Mouse (Mus musculus) testis, adult 2 months (tissue): ENCODE data around the gene Krt33b. TPM values are rescaled to one million over a fixed set of nuclear protein-coding genes. Genes with fewer than 3 reads are reported as not detected.

Experiments
- H3K27ac ChIP-seq: fragments of 200-500 bp; 2 replicates; pipeline ENCODE4 v1.5.1; 2012; ENCODE audit warnings: low read depth, low read length; ENCODE audit not compliant: control insufficient read depth, insufficient read depth
- H3K27me3 ChIP-seq: fragments of 200-500 bp; 2 replicates; pipeline ENCODE4 v1.6.1; 2012; ENCODE audit warnings: mild to moderate bottlenecking, low read length, moderate library complexity; ENCODE audit not compliant: control insufficient read depth, insufficient read depth
- H3K36me3 ChIP-seq: fragments of 200-500 bp; 2 replicates; pipeline ENCODE4 v1.6.1; 2012; ENCODE audit warnings: mild to moderate bottlenecking, low read length; ENCODE audit not compliant: control insufficient read depth, insufficient read depth
- H3K4me1 ChIP-seq: fragments of 200-500 bp; 2 replicates; pipeline ENCODE4 v1.6.1; 2012; ENCODE audit warnings: low read length; ENCODE audit not compliant: control insufficient read depth, insufficient read depth
- H3K4me3 ChIP-seq: fragments of 200-500 bp; 2 replicates; pipeline ENCODE4 v1.5.1; 2012; ENCODE audit warnings: low read depth, mild to moderate bottlenecking, low read length, moderate library complexity, mixed read lengths; ENCODE audit not compliant: control insufficient read depth
- CTCF ChIP-seq: fragments of 200-500 bp; IDR thresholded peaks from 2 replicates; pipeline ENCODE4 v1.5.1; 2012; ENCODE audit warnings: low read depth, mild to moderate bottlenecking, inconsistent platforms, low read length, moderate library complexity; ENCODE audit not compliant: control insufficient read depth, insufficient read depth, insufficient replicate concordance
- POLR2A ChIP-seq: fragments of 200-500 bp; IDR thresholded peaks from 2 replicates; pipeline ENCODE4 v1.6.1; 2012; ENCODE audit warnings: low read depth, mild to moderate bottlenecking, inconsistent platforms, low read length, moderate library complexity; ENCODE audit not compliant: control insufficient read depth
- polyA plus RNA-seq: library from polyadenylated mRNA; depleted of rRNA; stranded (reverse); fragments of >200 nt; gene quantifications from 2 replicates; pipeline ENCODE4 v1.2.3, GENCODE M21; 2012; rRNA removed

The Krt33b gene
- polyA plus RNA-seq, result not detected in 2 replicates

DNA sequence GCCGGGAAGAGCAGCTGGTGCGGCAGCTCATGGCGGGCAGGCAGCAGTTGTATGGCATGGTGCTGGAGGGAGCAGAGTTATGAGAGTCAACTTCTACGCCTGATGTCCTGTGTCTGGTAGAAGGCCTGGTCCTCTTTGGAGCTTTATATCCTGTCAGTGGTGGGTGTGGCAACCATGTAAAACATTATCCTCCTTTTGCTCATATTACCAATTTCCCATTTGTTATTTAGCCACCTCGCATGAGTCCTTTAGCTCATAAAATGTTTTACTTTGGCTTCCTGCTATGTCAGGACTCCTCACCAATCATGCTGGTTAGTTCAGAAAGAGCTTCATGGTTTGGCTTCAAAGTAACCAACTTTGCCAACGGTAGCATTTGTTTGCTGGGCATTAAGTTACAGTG lies at the start of gene Krt33b:
Gene Krt33b (minus strand): TSS at position 101 of the 400 bp plus-strand sequence.
- Histone ChIP-seq H3K36me3 (no peaks in the 10 kb centered on the region), H3K27ac (no peak within 1 kb of the TSS), H3K27me3 (no peaks in the 10 kb centered on the region), H3K4me1 (no peaks in the 10 kb centered on the region), H3K4me3 (no peak within 1 kb of the TSS)
- TF ChIP-seq CTCF (no peak), POLR2A (no peak)

DNA sequence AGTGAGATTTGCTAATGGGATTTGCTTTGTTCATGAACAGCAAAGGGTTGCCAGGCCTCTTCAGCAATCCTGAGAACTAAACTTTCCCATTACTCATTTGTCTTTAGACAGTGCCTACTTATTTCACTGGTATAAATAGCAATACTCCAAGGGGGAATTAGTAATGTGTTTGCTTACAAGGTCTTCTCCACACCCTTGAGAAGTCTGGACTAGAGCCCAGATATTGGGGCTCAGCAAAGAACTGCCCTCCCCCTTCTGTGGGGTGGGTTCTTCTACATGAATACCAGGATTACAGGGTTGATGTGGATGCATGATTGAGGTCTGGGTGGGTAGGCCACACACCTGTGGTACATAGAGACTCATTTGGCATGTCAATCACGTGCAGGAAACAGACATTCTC lies 44.2 kb upstream of the Krt33b start:
- Histone ChIP-seq H3K27me3 (no peaks in the 10 kb centered on the region), H3K4me1 (no peaks in the 10 kb centered on the region), H3K36me3 (no peaks in the 10 kb centered on the region), H3K27ac (no peak overlapping the region), H3K4me3 (no peak overlapping the region)
- TF ChIP-seq POLR2A (no peak), CTCF (no peak)

DNA sequence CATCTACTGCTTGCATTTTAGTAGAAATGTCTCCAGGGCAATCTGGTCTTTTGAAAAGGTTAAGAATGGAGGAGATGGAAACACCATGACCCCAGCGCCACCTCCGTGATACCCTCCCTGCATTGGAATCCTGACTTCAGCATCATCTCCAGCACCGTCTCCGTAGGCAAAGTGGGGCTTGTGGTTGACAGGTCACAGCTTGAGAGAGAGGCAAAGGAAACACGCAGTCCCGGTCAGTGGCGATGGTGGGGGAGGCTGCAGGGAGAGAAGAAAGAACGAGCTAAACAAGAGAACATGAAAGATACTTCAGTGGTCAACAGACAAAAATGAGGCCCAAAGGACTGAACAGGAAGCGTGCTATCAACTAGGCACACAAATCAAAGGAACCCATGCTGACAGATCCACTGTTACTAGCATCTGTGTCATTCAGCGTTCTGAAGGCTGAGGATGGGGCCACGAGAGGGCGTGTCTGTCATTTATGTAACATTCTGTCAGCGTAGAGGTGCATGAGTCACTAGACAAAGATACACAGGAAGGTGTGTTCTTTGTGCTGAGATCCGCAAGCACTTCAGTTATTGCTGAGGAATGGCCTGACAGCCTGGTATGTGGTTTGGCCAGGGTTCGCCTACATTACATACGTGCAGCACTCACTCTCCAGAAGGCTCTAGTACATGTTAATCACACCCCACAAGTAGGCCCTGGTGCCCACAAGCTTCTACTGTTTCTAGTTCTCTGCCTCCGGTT lies 37.8 kb upstream of the Krt33b start:
- H3K4me1 ChIP-seq, result no peaks in the 10 kb centered on the region
- no peak overlapping the region for H3K27ac ChIP-seq
- no peak overlapping the region for H3K4me3 ChIP-seq
- no peaks in the 10 kb centered on the region for H3K27me3 ChIP-seq
- no peaks in the 10 kb centered on the region for H3K36me3 ChIP-seq
- TF ChIP-seq POLR2A, result no peak
- no peak for TF ChIP-seq CTCF

DNA sequence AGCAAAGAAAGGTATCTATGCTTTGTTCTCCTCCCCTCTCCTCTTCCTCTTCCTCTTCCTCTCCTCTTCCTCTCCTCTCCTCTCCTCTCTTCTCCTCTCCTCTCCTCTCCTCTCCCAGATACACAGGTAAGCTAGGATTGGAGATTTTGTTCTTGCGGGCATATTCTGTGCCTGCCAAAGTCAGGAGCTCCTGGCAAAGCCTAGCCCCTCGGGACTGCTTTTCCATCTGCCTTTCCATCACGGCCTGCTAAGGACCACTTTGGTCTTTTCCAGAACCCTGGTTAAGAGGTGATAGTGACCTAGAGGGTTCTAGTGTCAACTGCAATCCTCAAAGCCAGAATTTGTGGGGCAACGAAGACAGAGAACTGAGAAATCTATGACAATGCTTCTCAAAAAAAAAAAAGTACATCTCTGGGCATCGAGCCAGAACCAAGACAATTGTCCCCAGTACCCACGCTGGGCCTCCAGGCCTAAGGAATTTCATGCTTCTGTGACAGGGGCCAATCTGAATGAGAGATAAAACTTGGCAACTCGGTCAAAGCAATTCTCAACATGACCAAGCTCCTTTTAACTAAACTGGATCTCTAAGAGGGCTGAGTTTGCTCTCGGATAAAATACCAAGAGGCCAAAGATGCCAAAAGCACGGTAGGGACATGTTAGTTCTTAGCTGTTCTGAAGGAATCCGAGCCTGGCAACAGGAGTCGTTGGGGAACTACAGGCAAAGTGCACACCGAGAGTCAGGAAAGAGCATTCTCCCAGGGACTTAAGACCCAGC lies 36.8 kb upstream of the Krt33b start:
- H3K4me1 ChIP-seq, result no peaks in the 10 kb centered on the region
- no peak overlapping the region for H3K4me3 ChIP-seq
- H3K36me3 ChIP-seq, result no peaks in the 10 kb centered on the region
- no peak overlapping the region for H3K27ac ChIP-seq
- no peaks in the 10 kb centered on the region for H3K27me3 ChIP-seq
- TF ChIP-seq POLR2A (no peak), CTCF (no peak)

DNA sequence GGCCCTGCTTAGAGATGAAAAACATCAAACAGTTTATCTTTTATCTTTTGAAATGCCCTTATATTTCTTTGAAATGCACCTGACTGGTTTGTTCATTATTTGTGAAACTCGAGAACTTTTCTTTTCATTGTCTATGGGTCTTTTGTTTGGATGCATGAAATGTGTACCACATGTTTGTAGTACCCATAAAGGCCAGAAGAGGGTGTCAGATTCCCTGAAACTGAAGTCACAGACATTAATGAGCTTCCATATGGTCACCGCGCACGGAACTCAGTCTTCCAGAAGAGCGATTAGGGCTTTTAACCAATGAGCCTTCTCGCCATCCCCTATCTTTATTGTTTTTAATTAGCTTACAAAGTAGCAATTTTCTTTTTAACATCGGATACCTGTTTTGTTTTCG lies 29.2 kb upstream of the Krt33b start:
- Histone ChIP-seq H3K4me1 (no peaks in the 10 kb centered on the region), H3K4me3 (no peak overlapping the region), H3K36me3 (no peaks in the 10 kb centered on the region), H3K27ac (no peak overlapping the region), H3K27me3 (no peaks in the 10 kb centered on the region)
- TF ChIP-seq CTCF (no peak), POLR2A (no peak)

DNA sequence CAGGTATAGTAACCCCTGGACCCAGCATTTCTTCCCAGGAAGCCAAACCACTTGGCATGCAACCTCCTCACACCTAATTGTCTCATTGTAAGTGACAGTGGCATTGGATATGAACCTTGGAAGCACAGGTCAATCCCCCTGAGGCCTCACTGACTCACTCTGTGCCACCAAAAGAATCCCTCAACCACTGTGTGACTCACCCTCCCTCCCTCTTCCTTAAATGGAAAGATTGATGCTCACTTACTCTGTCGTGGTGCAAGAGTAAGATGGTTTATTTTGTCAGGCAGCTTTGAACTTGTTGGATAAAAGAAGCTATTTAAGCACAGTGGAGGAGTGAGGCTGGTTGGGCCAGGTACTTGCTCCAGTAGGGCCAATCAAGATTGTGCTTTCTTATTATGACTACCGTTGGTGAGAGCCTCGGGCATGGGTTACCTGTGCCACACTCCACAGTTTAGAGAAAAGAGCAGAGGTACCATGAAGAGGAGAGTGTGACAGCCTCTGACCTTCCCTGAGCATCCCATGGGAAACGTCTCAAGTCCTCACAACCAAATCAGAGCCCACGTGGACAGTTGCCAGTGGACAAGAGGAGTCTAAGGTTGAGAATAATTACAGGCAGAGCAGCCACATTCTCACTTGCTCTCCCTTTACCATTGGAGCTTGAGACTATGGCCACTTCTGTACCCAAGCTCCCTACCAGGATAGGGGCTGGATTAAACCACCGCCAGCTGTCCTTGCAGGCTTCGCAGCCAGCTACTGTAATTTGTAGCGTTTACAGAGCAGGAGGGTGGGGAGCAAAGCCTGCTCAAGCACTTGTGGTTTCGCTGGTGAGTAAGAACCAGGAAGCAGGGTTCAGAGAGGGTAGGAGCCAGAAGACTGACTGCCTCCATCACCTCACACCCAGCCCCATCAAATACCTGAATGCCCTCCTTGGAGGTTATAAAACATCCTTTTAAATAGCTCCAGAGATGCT lies 26.3 kb upstream of the Krt33b start:
- Histone ChIP-seq H3K4me1 (no peaks in the 10 kb centered on the region), H3K4me3 (no peak overlapping the region), H3K27ac (no peak overlapping the region), H3K36me3 (no peaks in the 10 kb centered on the region), H3K27me3 (no peaks in the 10 kb centered on the region)
- TF ChIP-seq CTCF, result no peak
- TF ChIP-seq POLR2A, result no peak
